Mouse (Mus musculus) small intestine, adult 2 months (tissue): ENCODE data around the gene Cdipt. TPM values are rescaled to one million over a fixed set of nuclear protein-coding genes. Genes with fewer than 3 reads are reported as not detected.

Source experiments
- H3K27ac ChIP-seq: fragments of 200-500 bp; 2 replicates; pipeline ENCODE4 v1.5.1; 2012; ENCODE audit warnings: low read depth, low read length, control low read depth, inconsistent platforms; ENCODE audit not compliant: insufficient read depth
- H3K27me3 ChIP-seq: fragments of 200-500 bp; 2 replicates; pipeline ENCODE4 v1.6.1; 2012; ENCODE audit warnings: mild to moderate bottlenecking, moderate library complexity, low read length, inconsistent platforms; ENCODE audit not compliant: control insufficient read depth, insufficient read depth
- H3K36me3 ChIP-seq: fragments of 200-500 bp; 2 replicates; pipeline ENCODE4 v1.6.1; 2012; ENCODE audit warnings: mild to moderate bottlenecking, low read length, control low read depth, inconsistent platforms; ENCODE audit not compliant: control insufficient read depth, insufficient read depth
- H3K4me1 ChIP-seq: fragments of 200-500 bp; 2 replicates; pipeline ENCODE4 v1.6.1; 2012; ENCODE audit warnings: low read length, inconsistent platforms, mixed read lengths; ENCODE audit not compliant: control insufficient read depth, insufficient read depth, insufficient read length
- H3K4me3 ChIP-seq: fragments of 200-500 bp; 2 replicates; pipeline ENCODE4 v1.5.1; 2012; ENCODE audit warnings: low read depth, mild to moderate bottlenecking, control low read depth, inconsistent platforms, low read length, moderate library complexity
- CTCF ChIP-seq: fragments of 200-500 bp; IDR thresholded peaks from 2 replicates; pipeline ENCODE4 v1.5.1; 2012; ENCODE audit warnings: low read depth, mild to moderate bottlenecking, control low read depth, inconsistent platforms, low read length, moderate library complexity, mixed read lengths; ENCODE audit not compliant: insufficient replicate concordance, insufficient read length; ENCODE audit errors: extremely low read depth
- POLR2A ChIP-seq: fragments of 200-500 bp; IDR thresholded peaks from 2 replicates; pipeline ENCODE4 v1.6.1; 2012; ENCODE audit warnings: low read depth, mild to moderate bottlenecking, control low read depth, inconsistent platforms, low read length, moderate library complexity
- WGBS: fragments of 180-500 bp; shearing (Covaris S2); methylation state at CpG from one replicate; pipeline ENCODE4 v1.1.7; 2018; 5-methylcytosine and 5-hydroxymethylcytosine counted together
- polyA plus RNA-seq: library from polyadenylated mRNA; depleted of rRNA; stranded (reverse); fragments of >200 nt; gene quantifications from 2 replicates; pipeline ENCODE4 v1.2.3, GENCODE M21; 2012

The Cdipt gene
- polyA plus RNA-seq, 1 experiment: 467 TPM

GRCm38 (mm10) chr7:126946530-126946929 lies 29.2 kb upstream of the Cdipt start:
- peak; percentile 61; the same call in 1 of the 2 replicates for TF ChIP-seq CTCF
- TF ChIP-seq POLR2A: no peak
- peaks cover 14% of the 10 kb centered on the region for H3K27me3 ChIP-seq
- H3K4me1 ChIP-seq: peaks cover 9% of the 10 kb centered on the region
- 67% methylated on average over 3 of the region's 3 CpGs for WGBS
- no peak overlapping the region for H3K27ac ChIP-seq
- H3K36me3 ChIP-seq: peaks cover 11% of the 10 kb centered on the region; the same call in 1 of the 2 replicates
- no peak overlapping the region for H3K4me3 ChIP-seq

GRCm38 (mm10) chr7:126948626-126949025 lies 27.1 kb upstream of the Cdipt start:
- no peak overlapping the region for H3K4me3 ChIP-seq
- no peak for TF ChIP-seq CTCF
- TF ChIP-seq POLR2A: no peak
- peaks cover 8% of the 10 kb centered on the region; the same call in 1 of the 2 replicates for H3K36me3 ChIP-seq
- peaks cover 9% of the 10 kb centered on the region for H3K4me1 ChIP-seq
- H3K27me3 ChIP-seq: peaks cover 19% of the 10 kb centered on the region
- no peak overlapping the region for H3K27ac ChIP-seq
- 85% methylated on average over 10 of the region's 10 CpGs for WGBS

GRCm38 (mm10) chr7:126949403-126949792 lies 26.3 kb upstream of the Cdipt start, which contains the start of gene Asphd1:
TSS of gene Asphd1 (minus strand) at chr7:126949582.
- WGBS: 3% methylated on average over 21 of the region's 21 CpGs
- Histone ChIP-seq H3K27me3 (peaks cover 19% of the 10 kb centered on the region), H3K36me3 (peaks cover 8% of the 10 kb centered on the region; the same call in 1 of the 2 replicates), H3K4me1 (peaks cover 9% of the 10 kb centered on the region), H3K27ac (no peak within 1 kb of the TSS), H3K4me3 (peak within 1 kb of the TSS; percentile 62)
- no peak for TF ChIP-seq CTCF
- no peak for TF ChIP-seq POLR2A

- H3K36me3 ChIP-seq: peaks cover 3% of the 10 kb centered on the region; the same call in 1 of the 2 replicates
- H3K4me3 ChIP-seq: peak within 1 kb of the TSS; percentile 62
- H3K27ac ChIP-seq: no peak within 1 kb of the TSS
- peaks cover 19% of the 10 kb centered on the region for H3K27me3 ChIP-seq
- WGBS: 2% methylated on average over 42 of the region's 42 CpGs
- TF ChIP-seq POLR2A (no peak), CTCF (no peak)
- peaks cover 7% of the 10 kb centered on the region for H3K4me1 ChIP-seq
Observed at GRCm38 (mm10) chr7:126949793-126950646, 25.7 kb upstream of the Cdipt start, which contains the start of gene Sez6l2. TSS of gene Sez6l2 (plus strand) at chr7:126950563.

- H3K27me3 ChIP-seq: peaks cover 19% of the 10 kb centered on the region
- H3K4me1 ChIP-seq: peaks cover 5% of the 10 kb centered on the region
- TF ChIP-seq POLR2A: no peak
- TF ChIP-seq CTCF: no peak
- WGBS: 14% methylated on average over 26 of the region's 26 CpGs
- no peak overlapping the region for H3K27ac ChIP-seq
- 0 out of 2 replicates have a peak overlapping the region, but pooled peaks have one; percentile 5 for H3K4me3 ChIP-seq
- no peaks in the 10 kb centered on the region for H3K36me3 ChIP-seq
Observed at GRCm38 (mm10) chr7:126950647-126951615, 24.8 kb upstream of the Cdipt start.

GRCm38 (mm10) chr7:126951741-126952140 lies 24.0 kb upstream of the Cdipt start:
- 39% methylated on average over 4 of the region's 4 CpGs for WGBS
- Histone ChIP-seq H3K27me3 (peaks cover 19% of the 10 kb centered on the region), H3K36me3 (no peaks in the 10 kb centered on the region), H3K4me1 (peaks cover 5% of the 10 kb centered on the region), H3K4me3 (no peak overlapping the region), H3K27ac (no peak overlapping the region)
- no peak for TF ChIP-seq CTCF
- TF ChIP-seq POLR2A: no peak
